Mouse (Mus musculus) liver, embryonic 14.5 days (tissue): Measurements from ENCODE around the gene Prss48. TPM values are rescaled to one million over a fixed set of nuclear protein-coding genes. Genes with fewer than 3 reads are reported as not detected.

Experiments used
- ATAC-seq: fragments of 200-750 bp; cut with Nextera tagmentation; 2 replicates; pipeline ENCODE4 v1.8.0; 2017; ENCODE audit warnings: moderate number of reproducible peaks, mild to moderate bottlenecking, moderate library complexity; ENCODE audit not compliant: insufficient read depth
- DNase-seq, 3 experiments: peaks; one replicate each; pipeline ENCODE4 v3.0.0-alpha.2; 2012 to 2013; ENCODE audit warnings: low read depth in 3 of 3, low spot score in 3 of 3
- H3K27ac ChIP-seq: fragments of 300-500 bp; sonication (generic); 2 replicates; pipeline ENCODE4 v1.5.1; 2014; ENCODE audit warnings: moderate library complexity, mild to moderate bottlenecking, control low read depth, inconsistent platforms
- H3K27me3 ChIP-seq: fragments of 300-500 bp; sonication (generic); 2 replicates; pipeline ENCODE4 v1.6.1; 2014; ENCODE audit warnings: mild to moderate bottlenecking, low read length, moderate library complexity; ENCODE audit not compliant: control insufficient read depth, insufficient read depth
- H3K36me3 ChIP-seq: fragments of 300-500 bp; sonication (generic); replicated peaks from 2 replicates; pipeline ENCODE4 v1.6.1; 2014; ENCODE audit warnings: low read depth; ENCODE audit not compliant: control insufficient read depth, insufficient read depth
- H3K4me1 ChIP-seq, 2 experiments: fragments of 200-500 bp in 1 of 2; fragments of 300-500 bp in 1 of 2; sonication (generic) in 1 of 2; replicated peaks; 2 replicates each; pipeline ENCODE4 v1.6.1; 2012 to 2014; ENCODE audit warnings: antibody characterized with exemption in 1 of 2, inconsistent platforms in 1 of 2, low read length in 1 of 2; ENCODE audit not compliant: control insufficient read depth in 2 of 2, insufficient read depth in 2 of 2
- H3K4me2 ChIP-seq: fragments of 300-500 bp; sonication (generic); 2 replicates; pipeline ENCODE4 v1.6.1; 2014; ENCODE audit warnings: low read depth, mild to moderate bottlenecking, control low read depth, moderate library complexity
- H3K4me3 ChIP-seq, 2 experiments: fragments of 200-500 bp in 1 of 2; fragments of 300-500 bp in 1 of 2; sonication (generic) in 1 of 2; 2 replicates each; pipeline ENCODE4 v1.5.1; 2012 to 2014; ENCODE audit warnings: low read depth in 2 of 2, low read length in 2 of 2, mild to moderate bottlenecking in 2 of 2, control low read depth in 1 of 2, inconsistent platforms in 1 of 2, moderate library complexity in 1 of 2; ENCODE audit not compliant: insufficient read depth in 1 of 2
- H3K9ac ChIP-seq: fragments of 300-500 bp; sonication (generic); replicated peaks from 2 replicates; pipeline ENCODE4 v1.6.1; 2014; ENCODE audit warnings: mild to moderate bottlenecking, control low read depth, moderate library complexity
- H3K9me3 ChIP-seq: fragments of 300-500 bp; sonication (generic); 2 replicates; pipeline ENCODE4 v1.6.1; 2016; ENCODE audit warnings: low read length, mixed read lengths; ENCODE audit not compliant: control insufficient read depth
- CTCF ChIP-seq: IDR thresholded peaks from 2 replicates; pipeline ENCODE4 v1.5.1; 2016; ENCODE audit warnings: antibody characterized with exemption, low read depth, control low read depth
- EP300 ChIP-seq: IDR thresholded peaks from 2 replicates; pipeline ENCODE4 v1.6.1; 2016; ENCODE audit warnings: antibody characterized with exemption, low read depth
- WGBS: fragments of 180-500 bp; shearing (Covaris S2); extraction: QIAGEN DNeasy Blood & Tissue Kit; methylation state at CpG from one replicate; pipeline ENCODE4 v1.1.7; 2014; ENCODE audit not compliant: insufficient replicate concordance; 5-methylcytosine and 5-hydroxymethylcytosine counted together
- polyA plus RNA-seq, 2 experiments: library from polyadenylated mRNA; depleted of rRNA in 1 of 2; stranded (reverse) in 1 of 2; unstranded in 1 of 2; fragments of >200 nt; fragmentation: Nextera tagmentation in 1 of 2; extraction: Ambion mirVana in 1 of 2; gene quantifications; 2 replicates each; pipeline versions ENCODE4 v1.2.1 to v1.2.3; 2012 to 2014

Gene Prss48
- polyA plus RNA-seq, 2 experiments, result not detected

DNA sequence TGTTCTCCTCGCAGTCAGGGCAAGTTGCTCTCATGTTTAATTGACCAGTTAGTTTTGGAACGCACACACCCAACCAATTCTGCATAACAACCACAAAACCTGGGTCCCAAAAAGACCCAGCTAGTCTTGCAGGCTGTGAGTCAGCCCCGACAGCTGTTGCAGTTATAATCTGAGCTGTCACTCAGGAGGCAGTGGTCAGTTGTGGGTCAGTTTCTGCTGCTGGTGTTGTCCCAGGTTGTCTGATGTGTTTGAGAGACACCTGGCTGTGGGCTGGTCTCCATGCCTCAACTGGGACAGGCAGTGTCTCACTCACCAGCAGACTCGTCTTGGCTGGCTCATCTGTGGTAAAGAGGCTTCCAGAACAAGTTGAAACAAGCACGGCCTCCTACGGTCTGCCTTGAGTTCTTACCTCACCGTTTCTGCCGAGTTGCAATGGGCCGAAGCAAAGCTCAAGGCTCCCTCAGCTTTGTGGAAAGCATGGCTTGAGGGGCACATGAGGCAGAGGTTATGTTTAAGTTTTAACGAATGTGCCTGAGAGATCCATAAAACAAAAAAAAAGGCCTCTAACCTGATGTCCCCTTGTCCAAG is 49.5 kb downstream of the Prss48 start:
- ATAC-seq (no peak), DNase-seq (no peak)
- Histone ChIP-seq H3K9me3 (no peaks in the 10 kb centered on the region), H3K27me3 (no peaks in the 10 kb centered on the region), H3K9ac (no peak overlapping the region), H3K36me3 (no peaks in the 10 kb centered on the region), H3K4me3 (no peak overlapping the region), H3K27ac (no peak overlapping the region), H3K4me2 (no peak overlapping the region), H3K4me1 (no peaks in the 10 kb centered on the region)
- 66% methylated on average over 10 of the region's 10 CpGs for WGBS
- TF ChIP-seq EP300, result no peak
- TF ChIP-seq CTCF, result no peak

DNA sequence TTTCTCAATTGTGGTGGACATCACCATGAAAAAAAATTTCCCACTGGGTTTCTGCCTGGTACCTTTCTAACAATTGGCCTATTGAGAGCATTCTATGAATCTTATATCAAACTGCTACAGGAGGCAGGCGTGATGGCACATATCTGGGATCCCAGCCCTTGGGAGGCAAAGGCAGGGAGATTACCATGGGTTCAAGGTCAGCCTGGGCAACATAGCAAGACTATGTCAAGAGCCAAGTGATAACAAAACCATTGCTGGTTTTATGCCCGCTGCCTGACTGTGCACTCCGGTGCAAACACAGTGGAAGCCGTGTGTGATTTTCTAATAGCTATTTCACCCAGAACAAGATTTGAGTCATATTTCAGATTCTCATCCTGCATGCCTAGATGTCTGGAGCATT is 51.4 kb downstream of the Prss48 start:
- ATAC-seq (no peak), DNase-seq (no peak)
- WGBS, result 72% methylated on average over 4 of the region's 4 CpGs
- Histone ChIP-seq H3K4me3 (no peak overlapping the region), H3K9ac (no peak overlapping the region), H3K4me1 (no peaks in the 10 kb centered on the region), H3K4me2 (no peak overlapping the region), H3K27me3 (no peaks in the 10 kb centered on the region), H3K9me3 (no peaks in the 10 kb centered on the region), H3K36me3 (no peaks in the 10 kb centered on the region), H3K27ac (no peak overlapping the region)
- TF ChIP-seq CTCF (no peak), EP300 (no peak)

Other genes starting within 250 kb of the Prss48 start
- 0.15 and 0.20 TPM in 2 replicates for gene Fam160a1, start 185.2 kb downstream of the Prss48 start, polyA plus RNA-seq (2012; rRNA removed)
- 0.27 and 0.38 TPM in 2 replicates for gene Fam160a1, start 185.2 kb downstream of the Prss48 start, polyA plus RNA-seq (2014; fragmentation: Nextera tagmentation; extraction: Ambion mirVana)
- 0.03 TPM in 2 replicates for gene Glt28d2, start 115.0 kb downstream of the Prss48 start, polyA plus RNA-seq (2012; rRNA removed)
- 0.09 and 0.10 TPM in 2 replicates for gene Glt28d2, start 115.0 kb downstream of the Prss48 start, polyA plus RNA-seq (2014; fragmentation: Nextera tagmentation; extraction: Ambion mirVana)
- 0.03 and 0.10 TPM in 2 replicates for gene Gm37240, start 115.0 kb downstream of the Prss48 start, polyA plus RNA-seq (2012; rRNA removed)
- 0.30 and 0.80 TPM in 2 replicates for gene Gm37240, start 115.0 kb downstream of the Prss48 start, polyA plus RNA-seq (2014; fragmentation: Nextera tagmentation; extraction: Ambion mirVana)
- 4.2 and 6.3 TPM in 2 replicates for gene Sh3d19, start 31.4 kb downstream of the Prss48 start, polyA plus RNA-seq (2012; rRNA removed)
- 5.5 and 7.4 TPM in 2 replicates for gene Sh3d19, start 31.4 kb downstream of the Prss48 start, polyA plus RNA-seq (2014; fragmentation: Nextera tagmentation; extraction: Ambion mirVana)
- 548 and 1,025 TPM in 2 replicates for gene Rps3a1, start 140.2 kb upstream of the Prss48 start, polyA plus RNA-seq (2012; rRNA removed)
- 946 and 980 TPM in 2 replicates for gene Rps3a1, start 140.2 kb upstream of the Prss48 start, polyA plus RNA-seq (2014; fragmentation: Nextera tagmentation; extraction: Ambion mirVana)
- gene Lrba, start 222.2 kb upstream of the Prss48 start, polyA plus RNA-seq (2012; rRNA removed), result 3.9 and 4.4 TPM in 2 replicates
- 3.7 and 4.9 TPM in 2 replicates for gene Lrba, start 222.2 kb upstream of the Prss48 start, polyA plus RNA-seq (2014; fragmentation: Nextera tagmentation; extraction: Ambion mirVana)